Mouse (Mus musculus): ENCODE data around the gene Zbed5. TPM values are rescaled to one million over a fixed set of nuclear protein-coding genes. Genes with fewer than 3 reads are reported as not detected.

Gene Zbed5
- polyA plus RNA-seq, 1 experiment from 2014 or later, result 12.0 TPM

DNA sequence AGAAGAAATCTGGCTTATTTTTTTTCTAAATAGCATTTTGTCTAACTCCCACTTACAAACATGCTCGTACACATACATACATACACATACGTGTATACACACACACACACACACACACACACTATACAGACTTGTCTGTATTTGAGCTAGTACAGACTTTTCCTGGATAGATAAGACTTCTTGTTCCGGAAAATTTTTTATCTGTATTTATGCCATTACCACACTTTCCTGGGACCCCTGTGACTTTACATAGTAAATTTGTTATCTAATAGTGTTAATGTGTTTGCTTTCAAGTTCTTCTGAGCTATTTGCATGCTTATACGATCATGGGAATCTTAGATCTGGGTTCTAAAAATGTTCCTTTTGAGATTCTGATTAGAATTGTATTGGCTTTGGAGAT is 56.6 kb downstream of the Zbed5 start:
- H3K4me2 ChIP-seq (ENCODE audit: low read depth, low read length), result no peak overlapping the region
- no peak overlapping the region for H3K9ac ChIP-seq (replicated peaks; ENCODE audit: low read length)
- ATAC-seq (replicated peaks; ENCODE audit: insufficient number of reproducible peaks, low FRiP score, low TSS enrichment, low read depth) (no peak), DNase-seq (ENCODE audit: low spot score) (no peak)
- no peaks in the 10 kb centered on the region for H3K4me1 ChIP-seq (ENCODE audit: control insufficient read depth, insufficient read depth, low read length)
- H3K4me3 ChIP-seq (ENCODE audit: low read depth, low read length), result no peak overlapping the region
- 97% methylated on average over 4 of the region's 4 CpGs for WGBS
- no peaks in the 10 kb centered on the region for H3K9me3 ChIP-seq (replicated peaks; ENCODE audit: control insufficient read depth, low read length)
- H3K27me3 ChIP-seq (ENCODE audit: control insufficient read depth, insufficient read depth, low read length), result no peaks in the 10 kb centered on the region
- H3K36me3 ChIP-seq (replicated peaks; ENCODE audit: control insufficient read depth, insufficient read depth, low read depth, low read length), result no peaks in the 10 kb centered on the region
- H3K27ac ChIP-seq (replicated peaks; ENCODE audit: low read depth, low read length), result no peak overlapping the region

Other genes with a start within 250 kb of the Zbed5 start
- gene Zfp11, start 225.6 kb upstream of the Zbed5 start, polyA plus RNA-seq (2014; fragmentation: Nextera tagmentation; extraction: Ambion mirVana), result 5.5 and 5.6 TPM in 2 replicates
- gene Sept14, start 187.2 kb upstream of the Zbed5 start, polyA plus RNA-seq (2014; fragmentation: Nextera tagmentation; extraction: Ambion mirVana), result not detected in 2 replicates
- 204 and 216 TPM in 2 replicates for gene Mrps17, start 180.2 kb upstream of the Zbed5 start, polyA plus RNA-seq (2014; fragmentation: Nextera tagmentation; extraction: Ambion mirVana)
- gene Nipsnap2, start 170.7 kb upstream of the Zbed5 start, polyA plus RNA-seq (2014; fragmentation: Nextera tagmentation; extraction: Ambion mirVana), result 85.1 and 92.1 TPM in 2 replicates
- gene Psph, start 108.3 kb upstream of the Zbed5 start, polyA plus RNA-seq (2014; fragmentation: Nextera tagmentation; extraction: Ambion mirVana), result 34.9 and 36.0 TPM in 2 replicates
- 58.3 and 64.4 TPM in 2 replicates for gene Sumf2, start 48.7 kb upstream of the Zbed5 start, polyA plus RNA-seq (2014; fragmentation: Nextera tagmentation; extraction: Ambion mirVana)
- 1,023 and 1,076 TPM in 2 replicates for gene Chchd2, start 8.3 kb upstream of the Zbed5 start, polyA plus RNA-seq (2014; fragmentation: Nextera tagmentation; extraction: Ambion mirVana)
- 0.13 TPM in 1 of 2 replicates, not detected in the other for gene Phkg1, start 2.8 kb downstream of the Zbed5 start, polyA plus RNA-seq (2014; fragmentation: Nextera tagmentation; extraction: Ambion mirVana)
- 4.3 TPM in 2 replicates for gene Nupr1l, start 12.8 kb downstream of the Zbed5 start, polyA plus RNA-seq (2014; fragmentation: Nextera tagmentation; extraction: Ambion mirVana)
- gene Vkorc1l1, start 46.2 kb downstream of the Zbed5 start, polyA plus RNA-seq (2014; fragmentation: Nextera tagmentation; extraction: Ambion mirVana), result 33.4 and 41.3 TPM in 2 replicates
- 45.1 and 45.5 TPM in 2 replicates for gene Gusb, start 107.3 kb downstream of the Zbed5 start, polyA plus RNA-seq (2014; fragmentation: Nextera tagmentation; extraction: Ambion mirVana)
- 21.0 and 29.6 TPM in 2 replicates for gene Asl, start 133.5 kb downstream of the Zbed5 start, polyA plus RNA-seq (2014; fragmentation: Nextera tagmentation; extraction: Ambion mirVana)
- 30.6 and 30.9 TPM in 2 replicates for gene Crcp, start 133.6 kb downstream of the Zbed5 start, polyA plus RNA-seq (2014; fragmentation: Nextera tagmentation; extraction: Ambion mirVana)
- gene Tpst1, start 177.6 kb downstream of the Zbed5 start, polyA plus RNA-seq (2014; fragmentation: Nextera tagmentation; extraction: Ambion mirVana), result 70.4 and 72.9 TPM in 2 replicates
- gene Kctd7, start 249.1 kb downstream of the Zbed5 start, polyA plus RNA-seq (2014; fragmentation: Nextera tagmentation; extraction: Ambion mirVana), result 4.9 and 5.0 TPM in 2 replicates